Mouse (Mus musculus) adrenal gland (tissue): Measurements from ENCODE around the gene Pam.
"Not testable (repeated sequence)": the region's sequence is repeated elsewhere in the genome, so short reads cannot be mapped to it uniquely, and the experiment has no call there.

Source experiments
- intact Hi-C: fragments of 180-260 bp; cut with DNase I; formaldehyde crosslinking; loops from one replicate; pipeline ENCODE4 v1.15.1; 2025

Gene Pam

GRCm38 (mm10) chr1:98047284-98048217, 47.9 kb downstream of the Pam start:
- intact Hi-C loops: no loop called here

- intact Hi-C loops: no loop called here
Observed at GRCm38 (mm10) chr1:98042425-98042824, 53.0 kb downstream of the Pam start.

- intact Hi-C loops: no loop called here
Observed at GRCm38 (mm10) chr1:98038252-98038651, 57.2 kb downstream of the Pam start.

GRCm38 (mm10) chr1:98035736-98036135, 59.7 kb downstream of the Pam start:
- intact Hi-C loops: no loop called here

GRCm38 (mm10) chr1:98031802-98032201, 63.6 kb downstream of the Pam start:
- intact Hi-C loops: no loop called here

- intact Hi-C loops: no loop called here
Observed at GRCm38 (mm10) chr1:98029025-98029424, 66.4 kb downstream of the Pam start.

GRCm38 (mm10) chr1:98028468-98028867, 67.0 kb downstream of the Pam start:
- intact Hi-C loops: no loop called here

GRCm38 (mm10) chr1:98027959-98028358, 67.5 kb downstream of the Pam start:
- intact Hi-C loops: no loop called here

GRCm38 (mm10) chr1:98025924-98026640, 69.4 kb downstream of the Pam start:
- intact Hi-C loops: no loop called here

- intact Hi-C loops: no loop called here
Observed at GRCm38 (mm10) chr1:98023866-98024265, 71.6 kb downstream of the Pam start.

GRCm38 (mm10) chr1:98018987-98019386, 76.5 kb downstream of the Pam start:
- intact Hi-C loops: no loop called here

- intact Hi-C loops: no loop called here
Observed at GRCm38 (mm10) chr1:98016004-98016848, 79.2 kb downstream of the Pam start.

- intact Hi-C loops: no loop called here
Observed at GRCm38 (mm10) chr1:98015564-98015963, 79.9 kb downstream of the Pam start.

- intact Hi-C loops: no loop called here
Observed at GRCm38 (mm10) chr1:98002561-98003425, 92.7 kb downstream of the Pam start.

- intact Hi-C loops: no loop called here
Observed at GRCm38 (mm10) chr1:97999465-97999864, 96.0 kb downstream of the Pam start.

- intact Hi-C loops: not testable (repeated sequence)
Observed at GRCm38 (mm10) chr1:97998961-97999360, 96.5 kb downstream of the Pam start.

GRCm38 (mm10) chr1:97997088-97997487, 98.4 kb downstream of the Pam start:
- intact Hi-C loops: no loop called here

- intact Hi-C loops: no loop called here
Observed at GRCm38 (mm10) chr1:97991976-97992375, 103.5 kb downstream of the Pam start.

GRCm38 (mm10) chr1:97983189-97983588, 112.3 kb downstream of the Pam start:
- intact Hi-C loops: no loop called here

- intact Hi-C loops: loop anchor here (5.0 kb wide), 1 partner anchor 78 kb away; no protein-coding TSS in a partner anchor
Observed at GRCm38 (mm10) chr1:97979422-97979821, 116.0 kb downstream of the Pam start.
